Mouse (Mus musculus) heart, embryonic 14.5 days (tissue): ENCODE results near the gene Lbhd2. TPM values are rescaled to one million over a fixed set of nuclear protein-coding genes. Genes with fewer than 3 reads are reported as not detected.

ENCODE experiments used
- ATAC-seq: fragments of 200-750 bp; cut with Nextera tagmentation; 2 replicates; pipeline ENCODE4 v1.8.0; 2017; ENCODE audit warnings: low read depth, moderate TSS enrichment; ENCODE audit not compliant: insufficient number of reproducible peaks, insufficient read depth, low FRiP score
- H3K27ac ChIP-seq, 2 experiments: fragments of 200-500 bp in 1 of 2; fragments of 300-500 bp in 1 of 2; sonication (generic) in 1 of 2; replicated peaks in 1 of 2; 2 replicates each; pipeline ENCODE4 v1.5.1; 2012 to 2014; ENCODE audit warnings: low read depth in 2 of 2, low read length in 2 of 2, control low read depth in 1 of 2, mild to moderate bottlenecking in 1 of 2, mixed read lengths in 1 of 2; ENCODE audit not compliant: control insufficient read depth in 1 of 2, insufficient read depth in 1 of 2
- H3K27me3 ChIP-seq: fragments of 300-500 bp; sonication (generic); 2 replicates; pipeline ENCODE4 v1.6.1; 2014; ENCODE audit warnings: mild to moderate bottlenecking, low read length, control low read depth; ENCODE audit not compliant: control insufficient read depth, insufficient read depth
- H3K36me3 ChIP-seq: fragments of 300-500 bp; sonication (generic); 2 replicates; pipeline ENCODE4 v1.6.1; 2014; ENCODE audit warnings: mild to moderate bottlenecking, control low read depth, low read length, mixed read lengths; ENCODE audit not compliant: control insufficient read depth, insufficient read depth
- H3K4me1 ChIP-seq, 2 experiments: fragments of 200-500 bp in 1 of 2; fragments of 300-500 bp in 1 of 2; sonication (generic) in 1 of 2; 2 replicates each; pipeline ENCODE4 v1.6.1; 2012 to 2014; ENCODE audit warnings: low read length in 2 of 2, control low read depth in 1 of 2, mixed read lengths in 1 of 2; ENCODE audit not compliant: control insufficient read depth in 2 of 2, insufficient read depth in 2 of 2
- H3K4me2 ChIP-seq: fragments of 300-500 bp; sonication (generic); 2 replicates; pipeline ENCODE4 v1.6.1; 2014; ENCODE audit warnings: mild to moderate bottlenecking, low read length
- H3K4me3 ChIP-seq, 2 experiments: fragments of 200-500 bp in 1 of 2; fragments of 300-500 bp in 1 of 2; sonication (generic) in 1 of 2; 2 replicates each; pipeline ENCODE4 v1.5.1; 2012 to 2014; ENCODE audit warnings: low read length in 2 of 2, mild to moderate bottlenecking in 2 of 2, control low read depth in 1 of 2, low read depth in 1 of 2, moderate library complexity in 1 of 2; ENCODE audit not compliant: control insufficient read depth in 1 of 2, insufficient read depth in 1 of 2
- H3K9ac ChIP-seq: fragments of 300-500 bp; sonication (generic); 2 replicates; pipeline ENCODE4 v1.6.1; 2014; ENCODE audit warnings: mild to moderate bottlenecking, low read length
- H3K9me3 ChIP-seq: fragments of 300-500 bp; sonication (generic); 2 replicates; pipeline ENCODE4 v1.6.1; 2016; ENCODE audit warnings: low read length, control low read depth; ENCODE audit not compliant: control insufficient read depth
- WGBS: fragments of 180-500 bp; shearing (Covaris S2); extraction: QIAGEN DNeasy Blood & Tissue Kit; methylation state at CpG from one replicate; pipeline ENCODE4 v1.1.7; 2014; 5-methylcytosine and 5-hydroxymethylcytosine counted together
- polyA plus RNA-seq: library from polyadenylated mRNA; unstranded; fragments of >200 nt; fragmentation: Nextera tagmentation; extraction: Ambion mirVana; gene quantifications from 2 replicates; pipeline ENCODE4 v1.2.1, GENCODE M21; 2014

The Lbhd2 gene
- polyA plus RNA-seq, 1 experiment from 2014 or later: 1.2 TPM

- Histone ChIP-seq H3K9ac (no peak overlapping the region), H3K4me2 (no peak overlapping the region), H3K9me3 (no peaks in the 10 kb centered on the region), H3K27me3 (peaks cover 91% of the 10 kb centered on the region), H3K4me3 (no peak overlapping the region), H3K4me1 (peaks cover 29 to 52% of the 10 kb centered on the region in 2 experiments), H3K27ac (no peak overlapping the region), H3K36me3 (no peaks in the 10 kb centered on the region)
- WGBS: 52% methylated on average over 5 of the region's 5 CpGs
- ATAC-seq: no peak
Observed at GRCm38 (mm10) chr12:111446745-111447144, 40.1 kb downstream of the Lbhd2 start.

DNA sequence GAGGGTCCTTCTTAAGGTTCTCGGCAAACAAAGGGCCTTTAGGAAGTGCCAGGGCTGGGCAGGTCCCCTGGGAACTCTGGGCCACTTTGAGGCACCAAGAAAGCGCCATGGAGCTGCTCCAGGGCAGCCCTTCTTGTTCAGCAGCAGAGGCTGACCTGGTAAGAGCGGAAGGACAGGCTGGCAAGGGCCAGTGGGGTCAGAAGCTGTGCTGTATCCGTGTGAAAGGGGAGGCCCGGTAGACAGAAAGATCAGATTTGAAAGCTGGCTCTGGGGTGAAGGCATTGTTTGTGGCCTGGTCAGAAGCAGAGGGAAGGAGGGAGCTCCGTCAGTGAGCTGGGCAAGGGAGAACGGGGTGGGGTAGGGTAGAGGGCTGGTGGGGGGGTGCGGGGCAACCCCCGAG lies 40.7 kb downstream of the Lbhd2 start:
- H3K27ac ChIP-seq: no peak overlapping the region
- ATAC-seq: no peak
- H3K9me3 ChIP-seq: no peaks in the 10 kb centered on the region
- H3K4me1 ChIP-seq: peaks cover 25 to 45% of the 10 kb centered on the region in 2 experiments
- 40% methylated on average over 9 of the region's 9 CpGs for WGBS
- H3K27me3 ChIP-seq: peaks cover 87% of the 10 kb centered on the region
- no peaks in the 10 kb centered on the region for H3K36me3 ChIP-seq
- no peak overlapping the region for H3K4me2 ChIP-seq
- H3K4me3 ChIP-seq: no peak overlapping the region
- no peak overlapping the region for H3K9ac ChIP-seq

GRCm38 (mm10) chr12:111447898-111448760 lies 41.5 kb downstream of the Lbhd2 start:
- H3K36me3 ChIP-seq: no peaks in the 10 kb centered on the region
- ATAC-seq: no peak
- peaks cover 19 to 38% of the 10 kb centered on the region in 2 experiments for H3K4me1 ChIP-seq
- no peaks in the 10 kb centered on the region for H3K9me3 ChIP-seq
- H3K4me3 ChIP-seq: no peak overlapping the region
- no peak overlapping the region for H3K4me2 ChIP-seq
- no peak overlapping the region for H3K27ac ChIP-seq
- H3K9ac ChIP-seq: no peak overlapping the region
- H3K27me3 ChIP-seq: peaks cover 86% of the 10 kb centered on the region
- 37% methylated on average over 22 of the region's 22 CpGs for WGBS

DNA sequence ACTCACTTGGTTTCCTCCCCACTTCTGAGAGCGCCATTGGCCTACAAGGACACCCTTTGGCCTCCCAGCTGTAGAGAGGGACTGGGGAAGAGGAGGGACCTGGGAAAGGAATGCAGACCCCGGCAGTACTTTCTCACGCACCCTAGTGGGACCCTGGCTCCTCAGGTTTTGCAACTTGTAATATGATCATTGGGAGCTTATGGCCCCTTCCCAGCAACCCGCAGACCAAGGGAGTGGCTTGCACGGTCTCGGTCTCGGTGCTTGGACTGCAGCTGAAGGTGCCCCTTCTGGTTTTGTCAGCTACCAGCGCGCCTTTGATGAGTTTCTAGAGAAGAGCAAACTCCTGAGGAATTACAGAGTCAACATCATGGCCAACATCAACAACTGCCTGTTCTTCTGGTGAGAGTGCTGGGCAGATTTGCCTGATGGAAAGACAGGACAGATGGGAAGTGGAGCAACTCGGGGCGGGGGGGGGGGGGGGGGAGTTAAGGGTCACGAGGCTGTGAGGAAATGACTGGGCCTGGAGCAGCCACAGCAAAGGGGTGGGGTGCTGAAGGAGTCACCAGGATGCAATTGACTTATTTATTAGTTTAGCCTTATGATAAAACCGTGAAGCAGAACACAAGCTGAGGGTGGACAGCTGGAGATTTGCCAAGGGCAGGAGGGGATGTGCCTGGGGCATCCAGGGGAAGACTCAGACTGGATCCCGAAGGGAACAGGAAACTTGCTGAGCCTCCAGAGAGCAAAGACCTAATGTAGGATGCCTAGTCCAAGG lies 42.5 kb downstream of the Lbhd2 start:
- H3K27ac ChIP-seq: no peak overlapping the region
- no peak overlapping the region for H3K4me2 ChIP-seq
- no peak for ATAC-seq
- H3K9ac ChIP-seq: no peak overlapping the region
- no peak overlapping the region for H3K4me3 ChIP-seq
- H3K4me1 ChIP-seq: peaks cover 19 to 35% of the 10 kb centered on the region in 2 experiments
- H3K36me3 ChIP-seq: no peaks in the 10 kb centered on the region
- WGBS: 35% methylated on average over 13 of the region's 14 CpGs
- peaks cover 84% of the 10 kb centered on the region for H3K27me3 ChIP-seq
- no peaks in the 10 kb centered on the region for H3K9me3 ChIP-seq

- Histone ChIP-seq H3K27ac (no peak overlapping the region), H3K27me3 (peaks cover 80% of the 10 kb centered on the region), H3K4me1 (peaks cover 19 to 42% of the 10 kb centered on the region in 2 experiments), H3K4me3 (no peak overlapping the region), H3K9me3 (no peaks in the 10 kb centered on the region), H3K4me2 (no peak overlapping the region), H3K36me3 (no peaks in the 10 kb centered on the region), H3K9ac (no peak overlapping the region)
- no peak for ATAC-seq
- WGBS: 35% methylated on average over 6 of the region's 6 CpGs
Observed at GRCm38 (mm10) chr12:111450359-111450758, 43.8 kb downstream of the Lbhd2 start.

- no peak overlapping the region for H3K27ac ChIP-seq
- peaks cover 25 to 47% of the 10 kb centered on the region in 2 experiments for H3K4me1 ChIP-seq
- H3K9ac ChIP-seq: no peak overlapping the region
- WGBS: 84% methylated on average over 7 of the region's 7 CpGs
- peaks cover 69% of the 10 kb centered on the region for H3K27me3 ChIP-seq
- no peak overlapping the region for H3K4me3 ChIP-seq
- no peaks in the 10 kb centered on the region for H3K36me3 ChIP-seq
- H3K9me3 ChIP-seq: no peaks in the 10 kb centered on the region
- H3K4me2 ChIP-seq: no peak overlapping the region
- no peak for ATAC-seq
Observed at GRCm38 (mm10) chr12:111451561-111451960, 45.0 kb downstream of the Lbhd2 start.

- H3K4me3 ChIP-seq: no peak overlapping the region
- H3K4me1 ChIP-seq: peaks cover 22 to 31% of the 10 kb centered on the region in 2 experiments
- H3K27ac ChIP-seq: no peak overlapping the region
- no peak overlapping the region for H3K4me2 ChIP-seq
- no peaks in the 10 kb centered on the region for H3K9me3 ChIP-seq
- WGBS: 17% methylated on average over 4 of the region's 4 CpGs
- H3K27me3 ChIP-seq: peaks cover 63% of the 10 kb centered on the region
- H3K36me3 ChIP-seq: no peaks in the 10 kb centered on the region
- no peak overlapping the region for H3K9ac ChIP-seq
- ATAC-seq: no peak
Observed at GRCm38 (mm10) chr12:111454021-111454420, 47.4 kb downstream of the Lbhd2 start.
